Mouse (Mus musculus) induced T-regulatory cell, adult 2 months (primary cell): Measurements from ENCODE around the gene Pim3.
"Not testable (repeated sequence)": the region's sequence is repeated elsewhere in the genome, so short reads cannot be mapped to it uniquely, and the experiment has no call there.

Source experiments
- DNase-seq: peaks from one replicate; pipeline ENCODE4 v3.0.0-alpha.2; 2012; ENCODE audit warnings: low read depth

Gene Pim3

GRCm38 (mm10) chr15:88861772-88862622 lies at the start of gene Pim3:
Gene Pim3, plus strand, starts transcription at chr15:88862186.
- DNase-seq, result peak; percentile 98

- no peak for DNase-seq
Observed at GRCm38 (mm10) chr15:88813262-88813661, 48.7 kb upstream of the Pim3 start.

GRCm38 (mm10) chr15:88813873-88814272 lies 48.1 kb upstream of the Pim3 start:
- DNase-seq, result not testable (repeated sequence)

- DNase-seq, result peak; percentile 45
Observed at GRCm38 (mm10) chr15:88814411-88815047, 47.5 kb upstream of the Pim3 start.

GRCm38 (mm10) chr15:88815196-88815700 lies 46.7 kb upstream of the Pim3 start:
- DNase-seq, result no peak

- DNase-seq, result peak; percentile 99
Observed at GRCm38 (mm10) chr15:88819026-88819905, 42.7 kb upstream of the Pim3 start, which contains the start of the genes Alg12 and Creld2. Gene Alg12, minus strand, starts transcription at chr15:88819318. Gene Creld2, plus strand, starts transcription at chr15:88819646.

GRCm38 (mm10) chr15:88819906-88820303 lies 42.1 kb upstream of the Pim3 start:
- DNase-seq, result no peak

- no peak for DNase-seq
Observed at GRCm38 (mm10) chr15:88821403-88821802, 40.6 kb upstream of the Pim3 start.

GRCm38 (mm10) chr15:88822513-88822912 lies 39.5 kb upstream of the Pim3 start:
- no peak for DNase-seq

GRCm38 (mm10) chr15:88823376-88823775 lies 38.6 kb upstream of the Pim3 start:
- no peak for DNase-seq

- DNase-seq, result no peak
Observed at GRCm38 (mm10) chr15:88827466-88827865, 34.5 kb upstream of the Pim3 start.

- peak; percentile 73 for DNase-seq
Observed at GRCm38 (mm10) chr15:88827991-88828799, 33.8 kb upstream of the Pim3 start.

- peak; percentile 92 for DNase-seq
Observed at GRCm38 (mm10) chr15:88828800-88829705, 32.9 kb upstream of the Pim3 start.

GRCm38 (mm10) chr15:88829791-88830440 lies 32.1 kb upstream of the Pim3 start:
- no peak for DNase-seq

- DNase-seq, result no peak
Observed at GRCm38 (mm10) chr15:88830696-88831095, 31.3 kb upstream of the Pim3 start.

- no peak for DNase-seq
Observed at GRCm38 (mm10) chr15:88831482-88831881, 30.5 kb upstream of the Pim3 start.

GRCm38 (mm10) chr15:88832536-88832935 lies 29.4 kb upstream of the Pim3 start:
- DNase-seq, result no peak

- DNase-seq, result peak; percentile 34
Observed at GRCm38 (mm10) chr15:88836031-88836430, 26.0 kb upstream of the Pim3 start.

- no peak for DNase-seq
Observed at GRCm38 (mm10) chr15:88836571-88836970, 25.4 kb upstream of the Pim3 start.
